Mouse (Mus musculus): ENCODE results near the gene Foxp1. TPM values are rescaled to one million over a fixed set of nuclear protein-coding genes. Genes with fewer than 3 reads are reported as not detected.
A peak's percentile ranks its signal among the peaks of the same experiment; 100 is the strongest.

Foxp1 gene
- polyA plus RNA-seq, 1 experiment from 2014 or later, result 39.3 TPM

DNA sequence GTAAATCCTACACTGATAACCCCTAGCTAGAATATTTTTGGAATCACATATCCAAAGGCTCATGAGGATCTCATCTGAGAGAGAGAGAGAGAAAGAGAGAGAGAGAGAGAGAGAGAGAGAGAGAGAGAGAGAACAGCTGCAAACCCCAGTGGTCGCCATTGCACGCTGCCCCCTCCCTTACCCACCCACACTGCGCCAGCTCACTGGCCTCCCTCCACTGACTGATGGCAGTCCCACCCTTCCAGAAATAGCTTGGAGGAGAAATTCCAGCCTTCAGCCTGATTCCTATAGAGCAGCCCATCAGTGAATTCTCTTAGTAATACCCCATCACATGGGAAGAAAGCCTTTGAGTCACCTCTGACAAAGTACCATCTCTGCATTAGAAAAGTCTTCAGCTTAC is 271.3 kb downstream of the Foxp1 start:
- POLR2A ChIA-PET, result no interaction called here
- H3K27me3 ChIP-seq, result no peaks in the 10 kb centered on the region
- in situ Hi-C loops (cut with MboI; ENCODE audit: low pct_unique_long_range_greater_than_20kb), result no loop called here
- ATAC-seq (no peak), DNase-seq (ENCODE audit: low read depth, low spot score) (no peak)
- TF ChIP-seq CTCF (IDR thresholded peaks at IDR 0.05), result no peak
- CTCF ChIA-PET, result interaction anchor here (0.9 to 1.0 kb wide), 2 partner anchors 13 to 23 kb away, joined by 3 read pairs; no protein-coding TSS in a partner anchor

- H3K27me3 ChIP-seq, result no peaks in the 10 kb centered on the region
- DNase-seq (ENCODE audit: low read depth, low spot score), result no peak
- in situ Hi-C loops (cut with MboI; ENCODE audit: low pct_unique_long_range_greater_than_20kb), result no loop called here
- ChIA-PET CTCF (interaction anchor here (2.1 kb wide), 1 partner anchor 15 kb away, joined by 7 read pairs; no protein-coding TSS in a partner anchor), POLR2A (no interaction called here)
- ATAC-seq, result no peak
- no peak for TF ChIP-seq CTCF (IDR thresholded peaks at IDR 0.05)
Measured at GRCm38 (mm10) chr6:99249496-99250030, 273.0 kb downstream of the Foxp1 start.

- H3K27me3 ChIP-seq, result no peaks in the 10 kb centered on the region
- no peak for TF ChIP-seq CTCF (IDR thresholded peaks at IDR 0.05)
- DNase-seq (ENCODE audit: low read depth, low spot score) (no peak), ATAC-seq (no peak)
- ChIA-PET POLR2A (no interaction called here), CTCF (no interaction called here)
- in situ Hi-C loops (cut with MboI; ENCODE audit: low pct_unique_long_range_greater_than_20kb), result no loop called here
Measured at GRCm38 (mm10) chr6:99248396-99248795, 274.1 kb downstream of the Foxp1 start.

- POLR2A ChIA-PET, result interaction anchor here (0.5 to 0.7 kb wide), 2 partner anchors 37 to 149 kb away, joined by 4 read pairs; no protein-coding TSS in a partner anchor
- CTCF ChIA-PET, result interaction anchor here (1.4 kb wide), 1 partner anchor 12 kb away, joined by 4 read pairs; no protein-coding TSS in a partner anchor
- DNase-seq (ENCODE audit: low read depth, low spot score) (no peak), ATAC-seq (no peak)
- in situ Hi-C loops (cut with MboI; ENCODE audit: low pct_unique_long_range_greater_than_20kb), result no loop called here
- H3K27me3 ChIP-seq, result no peaks in the 10 kb centered on the region
- no peak for TF ChIP-seq CTCF (IDR thresholded peaks at IDR 0.05)
Measured at GRCm38 (mm10) chr6:99241625-99242395, 280.7 kb downstream of the Foxp1 start.

DNA sequence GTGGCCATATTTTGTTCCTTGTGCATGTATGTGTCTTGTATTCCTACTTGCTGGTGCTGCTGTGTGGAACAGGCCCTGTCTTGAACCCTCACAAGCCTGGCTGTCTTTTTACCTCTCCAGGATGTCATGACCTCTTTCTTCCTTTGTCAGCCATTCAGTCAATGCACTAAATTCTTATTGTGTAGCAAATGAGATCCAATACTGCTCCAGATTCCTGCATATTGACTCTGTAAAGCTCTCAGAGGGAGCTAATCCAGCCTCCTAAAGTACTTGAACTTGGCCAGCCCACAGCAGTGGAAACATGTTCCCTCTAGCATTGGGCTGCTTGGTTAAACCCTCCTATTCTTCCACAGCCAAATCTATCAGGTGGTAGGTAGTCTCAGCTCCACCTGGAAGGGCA is 281.8 kb downstream of the Foxp1 start:
- no peak for TF ChIP-seq CTCF (IDR thresholded peaks at IDR 0.05)
- in situ Hi-C loops (cut with MboI; ENCODE audit: low pct_unique_long_range_greater_than_20kb), result no loop called here
- ATAC-seq (no peak), DNase-seq (ENCODE audit: low read depth, low spot score) (no peak)
- no peaks in the 10 kb centered on the region for H3K27me3 ChIP-seq
- POLR2A ChIA-PET, result no interaction called here
- CTCF ChIA-PET, result interaction anchor here (1.4 kb wide), 1 partner anchor 11 kb away, joined by 4 read pairs; no protein-coding TSS in a partner anchor

- no peak for TF ChIP-seq CTCF (IDR thresholded peaks at IDR 0.05)
- ChIA-PET POLR2A (no interaction called here), CTCF (no interaction called here)
- in situ Hi-C loops (cut with MboI; ENCODE audit: low pct_unique_long_range_greater_than_20kb), result no loop called here
- DNase-seq (ENCODE audit: low read depth, low spot score) (no peak), ATAC-seq (no peak)
- no peaks in the 10 kb centered on the region for H3K27me3 ChIP-seq
Measured at GRCm38 (mm10) chr6:99235588-99235987, 286.9 kb downstream of the Foxp1 start.

- CTCF ChIA-PET, result interaction anchor here (1.1 to 1.5 kb wide), 2 partner anchors 16 to 28 kb away, joined by 3 to 7 read pairs; no protein-coding TSS in a partner anchor
- in situ Hi-C loops (cut with MboI; ENCODE audit: low pct_unique_long_range_greater_than_20kb), result no loop called here
Measured at GRCm38 (mm10) chr6:99233411-99233810, 289.1 kb downstream of the Foxp1 start.

GRCm38 (mm10) chr6:99228336-99228870 is 294.1 kb downstream of the Foxp1 start:
- no peaks in the 10 kb centered on the region for H3K27me3 ChIP-seq
- DNase-seq (ENCODE audit: low read depth, low spot score), result no peak
- no peak for ATAC-seq
- in situ Hi-C loops (cut with MboI; ENCODE audit: low pct_unique_long_range_greater_than_20kb), result no loop called here
- POLR2A ChIA-PET, result no interaction called here
- no peak for TF ChIP-seq CTCF (IDR thresholded peaks at IDR 0.05)
- CTCF ChIA-PET, result interaction anchor here (0.7 to 1.2 kb wide), 3 partner anchors 8 to 46 kb away, joined by 3 to 4 read pairs (median 3); no protein-coding TSS in a partner anchor

More at GRCm38 (mm10) chr6:99233411-99233810, 289.1 kb downstream of the Foxp1 start:
- DNase-seq (ENCODE audit: low read depth, low spot score) (no peak), ATAC-seq (no peak)
- no peaks in the 10 kb centered on the region for H3K27me3 ChIP-seq
- POLR2A ChIA-PET, result no interaction called here
- no peak for TF ChIP-seq CTCF (IDR thresholded peaks at IDR 0.05)

DNA sequence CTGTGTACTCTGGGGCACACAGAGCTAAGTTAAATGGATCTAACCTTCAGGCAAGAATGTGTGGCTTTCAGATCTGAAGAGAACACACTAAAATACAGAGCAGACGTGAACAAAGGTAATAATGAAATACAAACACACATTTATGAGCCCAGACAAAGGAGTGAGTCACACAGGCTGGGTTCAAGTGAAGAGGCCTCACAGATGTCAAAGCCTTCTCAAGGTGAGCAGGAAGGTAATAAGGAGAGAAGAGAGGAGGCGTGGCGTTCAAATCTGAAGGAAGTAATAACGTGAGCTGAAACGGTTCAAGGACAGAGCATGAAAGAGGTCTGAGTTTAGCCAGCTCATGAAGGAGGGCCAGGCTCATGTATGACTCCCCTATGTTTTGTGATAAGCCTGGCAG is 301.4 kb downstream of the Foxp1 start:
- ATAC-seq, result no peak
- DNase-seq (ENCODE audit: low read depth, low spot score), result no peak
- in situ Hi-C loops (cut with MboI; ENCODE audit: low pct_unique_long_range_greater_than_20kb), result no loop called here
- POLR2A ChIA-PET, result no interaction called here
- H3K27me3 ChIP-seq, result no peaks in the 10 kb centered on the region
- no peak for TF ChIP-seq CTCF (IDR thresholded peaks at IDR 0.05)
- CTCF ChIA-PET, result no interaction called here

GRCm38 (mm10) chr6:99220472-99220871 is 302.0 kb downstream of the Foxp1 start:
- ChIA-PET POLR2A (no interaction called here), CTCF (no interaction called here)
- no peak for TF ChIP-seq CTCF (IDR thresholded peaks at IDR 0.05)
- DNase-seq (ENCODE audit: low read depth, low spot score), result no peak
- no peak for ATAC-seq
- in situ Hi-C loops (cut with MboI; ENCODE audit: low pct_unique_long_range_greater_than_20kb), result no loop called here
- no peaks in the 10 kb centered on the region for H3K27me3 ChIP-seq

- ChIA-PET CTCF (interaction anchor here (1.0 kb wide), 1 partner anchor 16 kb away, joined by 3 read pairs; no protein-coding TSS in a partner anchor), POLR2A (no interaction called here)
- ATAC-seq (peak; percentile 65), DNase-seq (ENCODE audit: low read depth, low spot score) (no peak)
- TF ChIP-seq CTCF (IDR thresholded peaks at IDR 0.05), result no peak
- in situ Hi-C loops (cut with MboI; ENCODE audit: low pct_unique_long_range_greater_than_20kb), result no loop called here
- no peaks in the 10 kb centered on the region for H3K27me3 ChIP-seq
Measured at GRCm38 (mm10) chr6:99217846-99218245, 304.7 kb downstream of the Foxp1 start.

Data from Patski (cell line).